Mouse (Mus musculus) spleen, postnatal 0 days (tissue): ENCODE data around the gene Sbf2. TPM values are rescaled to one million over a fixed set of nuclear protein-coding genes. Genes with fewer than 3 reads are reported as not detected.

Experiments
- polyA plus RNA-seq: library from polyadenylated mRNA; unstranded; fragments of >200 nt; fragmentation: Nextera tagmentation; extraction: Ambion mirVana; gene quantifications from 2 replicates; pipeline ENCODE4 v1.2.1, GENCODE M21; 2015

Sbf2 gene
- polyA plus RNA-seq: 7.0 and 10.3 TPM in 2 replicates

DNA sequence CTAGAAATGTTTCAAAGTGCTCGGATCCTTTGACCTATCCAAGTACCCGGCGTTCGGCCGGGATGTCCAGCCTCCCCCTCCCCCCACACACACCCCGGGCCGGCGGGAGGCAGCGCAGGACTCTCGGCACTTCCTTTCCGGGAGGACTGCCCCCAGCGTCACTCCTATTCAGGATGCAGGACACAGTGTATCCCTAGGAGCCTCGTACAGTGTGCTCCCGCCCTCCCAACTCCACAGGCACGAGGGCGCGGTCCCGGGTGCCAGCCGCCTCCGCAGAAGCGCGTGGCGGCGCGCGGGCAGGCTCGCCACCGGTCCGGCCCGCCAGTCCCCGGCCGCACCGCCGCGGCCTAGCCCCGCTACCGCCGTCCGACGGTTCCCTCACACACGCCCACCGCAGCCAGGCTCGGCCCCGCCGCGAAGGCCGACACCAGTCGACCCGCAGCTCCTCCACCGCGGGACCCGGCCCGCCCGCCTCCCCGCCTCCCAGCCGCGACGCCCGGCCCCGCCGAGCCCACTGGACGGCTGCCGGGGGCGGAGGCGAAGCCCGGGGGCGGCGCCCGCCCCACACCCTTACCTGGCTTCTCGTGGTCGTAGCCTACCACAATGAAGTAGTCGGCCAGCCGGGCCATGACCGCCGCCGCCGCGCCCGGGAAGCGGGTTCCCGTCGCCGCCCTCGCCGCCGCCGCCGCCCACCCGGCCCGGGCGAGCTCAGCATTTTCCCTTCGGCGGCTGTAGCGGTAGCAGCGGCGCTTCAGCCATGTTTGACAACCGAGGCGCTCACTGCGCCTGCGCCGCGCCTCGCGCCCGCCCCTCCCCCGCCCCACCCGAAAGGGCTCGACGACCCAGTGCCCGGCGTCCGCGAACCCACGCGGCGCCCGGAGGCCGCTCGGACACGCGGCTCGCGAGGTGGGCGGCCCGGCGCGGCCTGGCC lies at the start of gene Sbf2:
Sbf2 (minus strand) TSS at position 790 of the 931 bp plus-strand sequence.

DNA sequence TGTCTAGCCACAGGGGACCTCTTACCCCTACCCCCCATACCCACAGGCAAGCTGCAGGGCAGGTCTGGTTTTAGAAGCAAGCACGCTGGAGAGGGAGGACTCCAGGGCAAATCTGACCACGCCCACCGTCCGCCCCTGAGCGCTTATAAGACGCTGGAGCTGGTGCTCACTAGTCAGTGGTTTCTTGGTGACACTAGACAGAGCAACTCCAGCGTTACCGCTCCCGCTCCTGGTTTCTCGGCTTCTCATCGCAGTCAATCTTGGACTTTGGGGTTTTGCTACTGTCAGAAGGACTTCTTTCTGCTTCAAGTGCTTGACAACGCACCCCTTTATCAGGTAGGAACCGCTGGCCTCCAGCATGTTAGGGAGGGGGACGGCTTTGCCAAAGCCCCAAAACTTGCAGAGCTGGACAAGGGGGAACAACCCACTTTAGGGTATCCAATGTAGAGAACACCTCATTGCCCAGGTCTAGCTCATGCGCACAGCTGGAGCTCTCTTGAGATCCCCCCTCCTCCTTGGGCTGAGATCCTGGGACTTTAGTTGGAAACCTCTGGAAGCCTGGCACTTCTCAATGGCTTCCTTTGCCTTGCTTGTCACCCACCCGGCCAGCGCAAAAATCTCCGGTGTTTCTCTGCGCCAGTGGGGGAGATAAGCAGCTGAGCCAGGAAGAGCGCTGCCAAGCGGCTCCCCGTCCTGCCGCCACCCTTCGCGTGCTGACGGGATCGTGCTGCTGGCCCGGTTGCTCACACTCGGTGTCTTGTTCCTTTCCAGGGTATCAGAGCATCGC lies 13.0 kb upstream of the Sbf2 start, which contains the start of gene Adm:
Adm (plus strand) TSS at position 176 of the 787 bp plus-strand sequence.

Other genes starting within 250 kb of the Sbf2 start
- gene Adm, start 12.7 kb upstream of the Sbf2 start, polyA plus RNA-seq: 2.2 and 3.0 TPM in 2 replicates
- gene Ampd3, start 153.3 kb upstream of the Sbf2 start, polyA plus RNA-seq: 40.3 and 46.0 TPM in 2 replicates
- gene Rnf141, start 229.5 kb upstream of the Sbf2 start, polyA plus RNA-seq: 25.9 and 27.7 TPM in 2 replicates
- gene Lyve1, start 248.3 kb upstream of the Sbf2 start, polyA plus RNA-seq: 3.2 and 3.8 TPM in 2 replicates